24 mouse cellular contexts compared by ENCODE assay signal in genomic region chr2:11406103-11406615, GRCm38 (mm10).
DNase-seq lines count a peak whose midpoint lies in the region; ATAC-seq and TF ChIP-seq lines count a peak whose summit lies in the region.
"Had no signal": no experiment of that assay in that cellular context is flagged by ENCODE, and none has a peak within 500 bp of the region (broad histone marks: within the 10 kb centered on the region; RNA-seq: fewer than 3 reads in every experiment).

No protein-coding gene starts in this region.

- peak; percentile 34; the same call in 1 of the 2 replicates for ATAC-seq in liver, embryonic 11.5 days (replicated peaks; ENCODE audit: low FRiP score)
- peak; percentile 51; the same call in 1 of the 2 replicates for ATAC-seq in liver, embryonic 14.5 days (ENCODE audit: insufficient read depth)
- ATAC-seq in liver, postnatal 0 days = peak; percentile 44; the same call in 1 of the 2 replicates
- ATAC-seq: activated CD4-positive, CD25-positive, alpha-beta regulatory T cell, adult 4 months; forebrain, embryonic 13.5 days; forebrain, embryonic 16.5 days; hindbrain, postnatal 0 days had no signal

- TF ChIP-seq CTCF in liver, embryonic 14.5 days (IDR thresholded peaks at IDR 0.05; ENCODE audit: low read depth) = no peak
- TF ChIP-seq CTCF in liver, postnatal 0 days (IDR thresholded peaks at IDR 0.05; ENCODE audit: low read depth) = no peak

- no peaks in the 10 kb centered on the region for H3K4me1 ChIP-seq in liver, embryonic 11.5 days (replicated peaks; ENCODE audit: control insufficient read depth, insufficient read depth, low read length)
- 0 out of 4 replicates have a peak, but pooled peaks cover 0 to 2% of the 10 kb centered on the region in 2 experiments for H3K4me1 ChIP-seq in liver, embryonic 14.5 days (replicated peaks; ENCODE audit: control insufficient read depth in 2 of 2, insufficient read depth in 2 of 2, low read length in 1 of 2)
- H3K4me1 ChIP-seq in liver, postnatal 0 days (ENCODE audit: insufficient read depth) = no peaks in the 10 kb centered on the region
- H3K4me1 ChIP-seq: forebrain, embryonic 13.5 days; heart, embryonic 15.5 days had no signal

- H3K9ac ChIP-seq in liver, embryonic 11.5 days (ENCODE audit: low read depth, low read length) = no peak overlapping the region
- H3K9ac ChIP-seq in liver, embryonic 14.5 days (replicated peaks) = no peak overlapping the region
- H3K9ac ChIP-seq in liver, postnatal 0 days (replicated peaks) = no peak overlapping the region
- H3K9ac ChIP-seq: forebrain, embryonic 13.5 days; heart, embryonic 15.5 days; hindbrain, embryonic 14.5 days had no signal

- TF ChIP-seq EP300 in liver, embryonic 14.5 days (IDR thresholded peaks at IDR 0.05; ENCODE audit: low read depth) = no peak
- no peak for TF ChIP-seq EP300 in liver, postnatal 0 days (IDR thresholded peaks at IDR 0.05; ENCODE audit: low read depth)

- no peaks in the 10 kb centered on the region for H3K36me3 ChIP-seq in liver, embryonic 11.5 days (ENCODE audit: control insufficient read depth, insufficient read depth, low read length)
- no peaks in the 10 kb centered on the region for H3K36me3 ChIP-seq in liver, embryonic 14.5 days (replicated peaks; ENCODE audit: control insufficient read depth, insufficient read depth, low read depth)
- H3K36me3 ChIP-seq in liver, postnatal 0 days (replicated peaks; ENCODE audit: insufficient read depth, low read length) = no peaks in the 10 kb centered on the region
- H3K36me3 ChIP-seq: forebrain, embryonic 10.5 days; heart, embryonic 15.5 days had no signal

- H3K4me2 ChIP-seq in liver, embryonic 11.5 days = no peak overlapping the region
- no peak overlapping the region for H3K4me2 ChIP-seq in liver, embryonic 14.5 days (ENCODE audit: low read depth)
- H3K4me2 ChIP-seq in liver, postnatal 0 days (ENCODE audit: low read depth, low read length) = no peak overlapping the region
- H3K4me2 ChIP-seq: forebrain, embryonic 13.5 days; heart, embryonic 11.5 days; heart, embryonic 15.5 days; hindbrain, embryonic 14.5 days had no signal

- 72% methylated on average over 1 of the region's 1 CpGs for WGBS in liver, embryonic 11.5 days
- 63% methylated on average over 1 of the region's 1 CpGs for WGBS in liver, embryonic 14.5 days (ENCODE audit: insufficient replicate concordance)
- WGBS in liver, postnatal 0 days (ENCODE audit: insufficient replicate concordance) = 55% methylated on average over 1 of the region's 1 CpGs

- no peak overlapping the region; the same call in 1 of the 2 replicates for H3K27ac ChIP-seq in liver, embryonic 11.5 days (ENCODE audit: low read depth, low read length)
- H3K27ac ChIP-seq in liver, embryonic 14.5 days = no peak overlapping the region
- no peak overlapping the region for H3K27ac ChIP-seq in liver, postnatal 0 days (ENCODE audit: low read depth)
- H3K27ac ChIP-seq: forebrain, embryonic 10.5 days; forebrain, embryonic 13.5 days; heart, adult 2 months; heart, embryonic 15.5 days; hindbrain, embryonic 14.5 days; hindbrain, postnatal 0 days had no signal

- H3K4me3 ChIP-seq in liver, embryonic 11.5 days (ENCODE audit: low read depth, low read length) = no peak overlapping the region
- no peak overlapping the region for H3K4me3 ChIP-seq in liver, embryonic 14.5 days (ENCODE audit: insufficient read depth in 1 of 2, low read depth in 2 of 2, low read length in 2 of 2)
- H3K4me3 ChIP-seq in liver, postnatal 0 days (ENCODE audit: low read depth, low read length) = no peak overlapping the region
- H3K4me3 ChIP-seq: forebrain, embryonic 10.5 days; forebrain, embryonic 13.5 days; heart, adult 2 months; heart, embryonic 15.5 days had no signal

- peak; percentile 45 for DNase-seq in heart, adult 11 months
- DNase-seq in heart, postnatal 4 days = no peak
- DNase-seq in liver, embryonic 11.5 days (ENCODE audit: low spot score) = no peak
- DNase-seq in liver, embryonic 14.5 days (ENCODE audit: low read depth in 3 of 3, low spot score in 3 of 3) = peak in 1 of 3 experiments; percentile 22
- DNase-seq in liver, postnatal 0 days = no peak
- no peak for DNase-seq in frontal cortex, postnatal 10 days (ENCODE audit: low spot score in 2 of 2)
- no peak for DNase-seq in adrenal gland, postnatal 4 days (ENCODE audit: low spot score in 2 of 2)
- DNase-seq: adrenal gland, adult 8-10 months; adrenal gland, postnatal 25 days; cerebellum, adult 18-20 months; cerebellum, adult 9-10 months; cerebellum, postnatal 14 days; gastrocnemius, postnatal 25 days; heart, adult 2 months; heart, postnatal 10 days; heart, postnatal 36 days had no signal

- H3K27me3 ChIP-seq in liver, embryonic 11.5 days (replicated peaks; ENCODE audit: control insufficient read depth, insufficient read depth, low read length) = no peaks in the 10 kb centered on the region
- no peaks in the 10 kb centered on the region for H3K27me3 ChIP-seq in liver, embryonic 14.5 days (ENCODE audit: control insufficient read depth, insufficient read depth, low read length)
- no peaks in the 10 kb centered on the region for H3K27me3 ChIP-seq in liver, postnatal 0 days (ENCODE audit: insufficient read depth, low read length)
- H3K27me3 ChIP-seq: forebrain, embryonic 13.5 days; heart, embryonic 15.5 days had no signal

- no peaks in the 10 kb centered on the region for H3K9me3 ChIP-seq in liver, embryonic 11.5 days (ENCODE audit: control insufficient read depth, low read length)
- no peaks in the 10 kb centered on the region for H3K9me3 ChIP-seq in liver, embryonic 14.5 days (ENCODE audit: control insufficient read depth, low read length)
- no peaks in the 10 kb centered on the region for H3K9me3 ChIP-seq in liver, postnatal 0 days (ENCODE audit: low read length)
- H3K9me3 ChIP-seq: forebrain, embryonic 13.5 days; heart, embryonic 15.5 days had no signal
